In genomic region chr14:122340141-122340540, GRCm38 (mm10) we compare ENCODE assay signal across 9 mouse cellular contexts.
"Had no signal": no experiment of that assay in that cellular context is flagged by ENCODE, and none has a peak within 500 bp of the region (broad histone marks: within the 10 kb centered on the region; RNA-seq: fewer than 3 reads in every experiment).

No protein-coding gene starts in this region.

- DNase-seq: kidney, postnatal 14 days; kidney, postnatal 4 days; liver; liver, embryonic 13.5 days; lung, embryonic 14.5 days; retina, postnatal 1 day; right cerebral cortex, postnatal 25 days; spleen, adult 18-20 months; thymus, postnatal 25 days had no signal
